In the genomic region with DNA sequence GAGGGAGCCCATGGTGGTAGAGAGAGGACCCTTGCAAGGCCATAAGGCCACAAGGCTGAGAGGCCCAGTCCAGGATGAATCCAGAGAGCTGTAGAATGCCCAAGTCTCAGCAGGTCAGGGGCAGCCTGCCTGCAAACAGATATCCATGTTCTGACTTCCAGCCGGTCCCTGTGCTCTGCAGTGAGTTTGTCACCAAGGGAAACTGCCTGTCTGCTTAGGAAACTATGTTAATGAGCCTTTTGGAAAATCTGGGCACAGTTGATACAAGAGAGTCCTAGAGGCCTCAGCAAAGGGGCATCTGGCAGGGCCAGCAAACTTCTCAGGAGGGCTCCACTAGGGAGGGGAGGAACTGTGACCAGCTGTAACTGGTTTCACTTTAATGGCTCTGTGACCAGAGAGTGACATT, we compare ENCODE assay signal across 8 mouse cellular contexts.
DNase-seq lines count a peak whose midpoint lies in the region; ATAC-seq and TF ChIP-seq lines count a peak whose summit lies in the region.

No protein-coding gene starts in this region.

- no peak overlapping the region; the same call in 1 of the 2 replicates for H3K4me2 ChIP-seq in CH12.LX (ENCODE audit: insufficient read depth, low read depth, poor library complexity, severe bottlenecking)
- peak overlapping the region; percentile 8; the same call in 1 of the 2 replicates for H3K4me2 ChIP-seq in heart, embryonic 13.5 days
- H3K4me2 ChIP-seq in limb, embryonic 12.5 days, result no peak overlapping the region

- no peaks in the 10 kb centered on the region for H3K36me3 ChIP-seq in CH12.LX (replicated peaks in 1 of 2; ENCODE audit: control insufficient read depth in 1 of 2, insufficient read depth in 1 of 2, low read length in 1 of 2)
- no peaks in the 10 kb centered on the region for H3K36me3 ChIP-seq in heart, embryonic 13.5 days
- no peaks in the 10 kb centered on the region for H3K36me3 ChIP-seq in limb, embryonic 12.5 days

- peaks cover 5 to 38% of the 10 kb centered on the region in 2 experiments for H3K4me1 ChIP-seq in CH12.LX (ENCODE audit: control insufficient read depth in 1 of 2, insufficient read depth in 2 of 2)
- H3K4me1 ChIP-seq in heart, embryonic 13.5 days, result peaks cover 41% of the 10 kb centered on the region
- peaks cover 17% of the 10 kb centered on the region for H3K4me1 ChIP-seq in limb, embryonic 12.5 days (replicated peaks)

- 0 out of 2 replicates have a peak, but pooled peaks have one; percentile 33 for ATAC-seq in heart, embryonic 13.5 days (ENCODE audit: extremely low read depth, insufficient number of reproducible peaks, low FRiP score, low TSS enrichment)
- 0 out of 2 replicates have a peak, but pooled peaks have one; percentile 26 for ATAC-seq in limb, embryonic 12.5 days (ENCODE audit: insufficient number of reproducible peaks, insufficient read depth, low FRiP score, low TSS enrichment, low read depth)

- H3K27me3 ChIP-seq in CH12.LX (replicated peaks), result no peaks in the 10 kb centered on the region
- H3K27me3 ChIP-seq in heart, embryonic 13.5 days (replicated peaks), result no peaks in the 10 kb centered on the region
- 0 out of 2 replicates have a peak, but pooled peaks cover 3% of the 10 kb centered on the region for H3K27me3 ChIP-seq in limb, embryonic 12.5 days

- H3K9me3 ChIP-seq in CH12.LX (replicated peaks; ENCODE audit: low read length), result peaks cover 3% of the 10 kb centered on the region
- no peaks in the 10 kb centered on the region for H3K9me3 ChIP-seq in heart, embryonic 13.5 days
- no peaks in the 10 kb centered on the region for H3K9me3 ChIP-seq in limb, embryonic 12.5 days

- dilution Hi-C loops in CH12.LX (cut with MboI; ENCODE audit: extremely low pct_ligation_motif_present, extremely low pct_unique_long_range_greater_than_20kb, low sequenced_read_pairs), result no loop called here

- no peak overlapping the region for H3K27ac ChIP-seq in CH12.LX (ENCODE audit: insufficient read depth, low read depth)
- peak overlapping the region; percentile 95 for H3K27ac ChIP-seq in heart, embryonic 13.5 days (replicated peaks)
- peak overlapping the region; percentile 75 for H3K27ac ChIP-seq in limb, embryonic 12.5 days

- peak; percentile 28 for DNase-seq in adrenal gland, postnatal 14 days
- DNase-seq in adrenal gland, postnatal 36 days, result no peak
- no peak for DNase-seq in CH12.LX (ENCODE audit: extremely low read depth)
- DNase-seq in thymus, postnatal 14 days, result no peak
- DNase-seq in frontal cortex, postnatal 25 days (ENCODE audit: low spot score in 2 of 2), result no peak
- DNase-seq in thymus, postnatal 36 days, result no peak

- H3K4me3 ChIP-seq in CH12.LX (replicated peaks in 1 of 3; ENCODE audit: low read depth in 2 of 3, low read length in 2 of 3, poor library complexity in 1 of 3), result no peak overlapping the region
- H3K4me3 ChIP-seq in heart, embryonic 13.5 days, result no peak overlapping the region
- H3K4me3 ChIP-seq in limb, embryonic 12.5 days (replicated peaks), result no peak overlapping the region

- no peak for TF ChIP-seq POLR2A in CH12.LX (IDR thresholded peaks at IDR 0.05; ENCODE audit: low read depth, low read length)

- 15% methylated on average over 1 of the region's 1 CpGs for WGBS in heart, embryonic 13.5 days
- WGBS in limb, embryonic 12.5 days, result 23% methylated on average over 1 of the region's 1 CpGs

- TF ChIP-seq CTCF in CH12.LX (conservative IDR thresholded peaks at IDR 0.05 in 1 of 2, IDR thresholded peaks at IDR 0.05 in 1 of 2; ENCODE audit: low read depth in 2 of 2, low read length in 2 of 2), result no peak

- no peak; the same call in 1 of the 2 replicates for TF ChIP-seq EP300 in CH12.LX (IDR thresholded peaks at IDR 0.05; ENCODE audit: low read length)

- H3K9ac ChIP-seq in CH12.LX (ENCODE audit: insufficient read depth, low read depth), result no peak overlapping the region
- H3K9ac ChIP-seq in heart, embryonic 13.5 days, result 0 out of 2 replicates have a peak overlapping the region, but pooled peaks have one; percentile 51
- no peak overlapping the region for H3K9ac ChIP-seq in limb, embryonic 12.5 days (replicated peaks)

- no peak for TF ChIP-seq RAD21 in CH12.LX (IDR thresholded peaks at IDR 0.05; ENCODE audit: low read depth, low read length)

- H3K79me2 ChIP-seq in CH12.LX (replicated peaks; ENCODE audit: control insufficient read depth, extremely low read depth, insufficient read depth, poor library complexity, severe bottlenecking), result no peaks in the 10 kb centered on the region

- in situ Hi-C loops in CH12.LX (cut with MboI; ENCODE audit: low pct_ligation_motif_present, low pct_unique_long_range_greater_than_20kb, low sequenced_read_pairs), result no loop called here

TF ChIP-seq in CH12.LX, 34 proteins besides CTCF, POLR2A, EP300 and RAD21:
- TF ChIP-seq BHLHE40 (IDR thresholded peaks at IDR 0.05; ENCODE audit: low read depth, low read length), result no peak
- TF ChIP-seq ETS1 (conservative IDR thresholded peaks at IDR 0.05; ENCODE audit: low read depth, low read length), result 0 out of 2 replicates have a peak, but pooled peaks have one; percentile 28
